Comparison of ENCODE assay signal across 14 mouse cellular contexts in genomic region chrY:263314-263713, GRCm38 (mm10).
DNase-seq lines count a peak whose midpoint lies in the region; ATAC-seq and TF ChIP-seq lines count a peak whose summit lies in the region.
"Had no signal": no experiment of that assay in that cellular context is flagged by ENCODE, and none has a peak within 500 bp of the region (broad histone marks: within the 10 kb centered on the region; RNA-seq: fewer than 3 reads in every experiment).

No protein-coding gene starts in this region.

- H3K27ac ChIP-seq in heart, embryonic 16.5 days (ENCODE audit: low read length): no peak overlapping the region
- no peak overlapping the region for H3K27ac ChIP-seq in midbrain, embryonic 14.5 days (replicated peaks; ENCODE audit: low read depth, low read length)
- no peak overlapping the region for H3K27ac ChIP-seq in midbrain, embryonic 16.5 days (ENCODE audit: low read length)
- no peak overlapping the region for H3K27ac ChIP-seq in liver, postnatal 0 days (ENCODE audit: low read depth)
- H3K27ac ChIP-seq: heart, adult 2 months; liver, embryonic 14.5 days; macrophage had no signal

- H3K4me1 ChIP-seq in heart, embryonic 16.5 days (ENCODE audit: control insufficient read depth, insufficient read depth, low read length): no peaks in the 10 kb centered on the region
- H3K4me1 ChIP-seq in midbrain, embryonic 14.5 days (ENCODE audit: control insufficient read depth, insufficient read depth, low read length): no peaks in the 10 kb centered on the region
- no peaks in the 10 kb centered on the region for H3K4me1 ChIP-seq in midbrain, embryonic 16.5 days (ENCODE audit: control insufficient read depth, insufficient read depth, low read length)
- H3K4me1 ChIP-seq in liver, postnatal 0 days (ENCODE audit: insufficient read depth): no peaks in the 10 kb centered on the region

- no peak overlapping the region for H3K4me2 ChIP-seq in heart, embryonic 16.5 days (ENCODE audit: low read depth, low read length)
- H3K4me2 ChIP-seq in midbrain, embryonic 14.5 days (ENCODE audit: low read length): no peak overlapping the region
- H3K4me2 ChIP-seq in midbrain, embryonic 16.5 days (ENCODE audit: low read length): no peak overlapping the region
- no peak overlapping the region for H3K4me2 ChIP-seq in liver, postnatal 0 days (ENCODE audit: low read depth, low read length)

- TF ChIP-seq CTCF in liver, postnatal 0 days (IDR thresholded peaks at IDR 0.05; ENCODE audit: low read depth): no peak

- H3K36me3 ChIP-seq in heart, embryonic 16.5 days (ENCODE audit: control insufficient read depth, insufficient read depth): no peaks in the 10 kb centered on the region
- no peaks in the 10 kb centered on the region for H3K36me3 ChIP-seq in midbrain, embryonic 14.5 days (ENCODE audit: control insufficient read depth, insufficient read depth, low read length)
- H3K36me3 ChIP-seq in midbrain, embryonic 16.5 days (ENCODE audit: control insufficient read depth, insufficient read depth, low read length): no peaks in the 10 kb centered on the region
- no peaks in the 10 kb centered on the region for H3K36me3 ChIP-seq in liver, postnatal 0 days (replicated peaks; ENCODE audit: insufficient read depth, low read length)

- H3K9me3 ChIP-seq in heart, embryonic 16.5 days (replicated peaks; ENCODE audit: control insufficient read depth, low read length): peaks cover 4% of the 10 kb centered on the region
- H3K9me3 ChIP-seq in midbrain, embryonic 14.5 days (ENCODE audit: control insufficient read depth, low read length): peaks cover 4% of the 10 kb centered on the region
- H3K9me3 ChIP-seq in midbrain, embryonic 16.5 days (replicated peaks; ENCODE audit: control insufficient read depth, low read length, poor library complexity, severe bottlenecking): 0 out of 2 replicates have a peak, but pooled peaks cover 2% of the 10 kb centered on the region
- H3K9me3 ChIP-seq in liver, postnatal 0 days (ENCODE audit: low read length): peaks cover 3% of the 10 kb centered on the region

- H3K27me3 ChIP-seq in heart, embryonic 16.5 days (ENCODE audit: control insufficient read depth, insufficient read depth, low read length): no peaks in the 10 kb centered on the region
- no peaks in the 10 kb centered on the region for H3K27me3 ChIP-seq in midbrain, embryonic 14.5 days (ENCODE audit: control insufficient read depth, insufficient read depth, low read length)
- H3K27me3 ChIP-seq in midbrain, embryonic 16.5 days (ENCODE audit: control insufficient read depth, insufficient read depth, low read depth, low read length): no peaks in the 10 kb centered on the region
- H3K27me3 ChIP-seq in liver, postnatal 0 days (ENCODE audit: insufficient read depth, low read length): no peaks in the 10 kb centered on the region
- H3K27me3 ChIP-seq: CH12.LX had no signal

- H3K4me3 ChIP-seq in heart, embryonic 16.5 days (ENCODE audit: low read length): no peak overlapping the region
- H3K4me3 ChIP-seq in midbrain, embryonic 14.5 days (replicated peaks; ENCODE audit: low read depth, low read length): no peak overlapping the region
- H3K4me3 ChIP-seq in midbrain, embryonic 16.5 days (ENCODE audit: low read depth, low read length): no peak overlapping the region
- H3K4me3 ChIP-seq in liver, postnatal 0 days (ENCODE audit: low read depth, low read length): no peak overlapping the region
- H3K4me3 ChIP-seq: heart, adult 2 months had no signal

- 97% methylated on average over 2 of the region's 5 CpGs for WGBS in heart, embryonic 16.5 days
- 96% methylated on average over 2 of the region's 5 CpGs for WGBS in midbrain, embryonic 14.5 days
- WGBS in midbrain, embryonic 16.5 days: 91% methylated on average over 2 of the region's 5 CpGs
- 72% methylated on average over 2 of the region's 5 CpGs for WGBS in liver, postnatal 0 days (ENCODE audit: insufficient replicate concordance)

- 0 out of 2 replicates have a peak, but pooled peaks have one; percentile 21 for ATAC-seq in heart, embryonic 16.5 days (replicated peaks; ENCODE audit: extremely low read depth, insufficient read depth, low FRiP score)
- ATAC-seq in midbrain, embryonic 14.5 days (ENCODE audit: low FRiP score, low TSS enrichment): peak; percentile 24; the same call in 1 of the 2 replicates
- no peak for ATAC-seq in midbrain, embryonic 16.5 days
- ATAC-seq in liver, postnatal 0 days: peak; percentile 33; the same call in 1 of the 2 replicates
- ATAC-seq: activated CD4-positive, CD25-positive, alpha-beta regulatory T cell, adult 4 months had no signal

- intact Hi-C loops in heart, postnatal 10 days (cut with DNase I): no loop called here

- TF ChIP-seq EP300 in liver, postnatal 0 days (IDR thresholded peaks at IDR 0.05; ENCODE audit: low read depth): no peak

- no peak overlapping the region for H3K9ac ChIP-seq in heart, embryonic 16.5 days (ENCODE audit: low read length)
- no peak overlapping the region for H3K9ac ChIP-seq in midbrain, embryonic 14.5 days (replicated peaks; ENCODE audit: low read length)
- H3K9ac ChIP-seq in midbrain, embryonic 16.5 days (ENCODE audit: low read depth, low read length): no peak overlapping the region
- no peak overlapping the region for H3K9ac ChIP-seq in liver, postnatal 0 days (replicated peaks)
- H3K9ac ChIP-seq: liver, embryonic 14.5 days had no signal

- DNase-seq in heart, postnatal 10 days: no peak
- DNase-seq in midbrain, embryonic 14.5 days: no peak
- no peak for DNase-seq in liver, postnatal 0 days
- DNase-seq in yolk sac, embryonic 10.5 days (ENCODE audit: low spot score): no peak
- DNase-seq in gastrocnemius, adult 18-20 months (ENCODE audit: low spot score): no peak
- DNase-seq: heart, adult 2 months; kidney, postnatal 14 days; thymus, adult 2 months had no signal
